Mouse (Mus musculus) kidney, embryonic 14.5 days (tissue): ENCODE results near the gene Ppp1r2. TPM values are rescaled to one million over a fixed set of nuclear protein-coding genes. Genes with fewer than 3 reads are reported as not detected.

Experiments
- ATAC-seq: fragments of 200-750 bp; cut with Nextera tagmentation; 2 replicates; pipeline ENCODE4 v1.8.0; 2017; ENCODE audit warnings: moderate number of reproducible peaks, mild to moderate bottlenecking, moderate TSS enrichment, moderate library complexity; ENCODE audit not compliant: low FRiP score, low TSS enrichment
- H3K27ac ChIP-seq: fragments of 300-500 bp; sonication (generic); 2 replicates; pipeline ENCODE4 v1.5.1; 2014; ENCODE audit warnings: low read depth, mild to moderate bottlenecking, low read length, moderate library complexity, mixed read lengths
- H3K27me3 ChIP-seq: fragments of 300-500 bp; sonication (generic); 2 replicates; pipeline ENCODE4 v1.6.1; 2014; ENCODE audit warnings: mild to moderate bottlenecking, low read length; ENCODE audit not compliant: control insufficient read depth, insufficient read depth
- H3K36me3 ChIP-seq: fragments of 300-500 bp; sonication (generic); 2 replicates; pipeline ENCODE4 v1.6.1; 2014; ENCODE audit warnings: low read length, mixed read lengths; ENCODE audit not compliant: control insufficient read depth, insufficient read depth
- H3K4me1 ChIP-seq: fragments of 300-500 bp; sonication (generic); 2 replicates; pipeline ENCODE4 v1.6.1; 2014; ENCODE audit warnings: low read length, mixed read lengths; ENCODE audit not compliant: control insufficient read depth, insufficient read depth
- H3K4me2 ChIP-seq: fragments of 300-500 bp; sonication (generic); replicated peaks from 2 replicates; pipeline ENCODE4 v1.6.1; 2014; ENCODE audit warnings: low read depth, mild to moderate bottlenecking, low read length
- H3K4me3 ChIP-seq: fragments of 300-500 bp; sonication (generic); 2 replicates; pipeline ENCODE4 v1.5.1; 2014; ENCODE audit warnings: mild to moderate bottlenecking, low read length
- H3K9ac ChIP-seq: fragments of 300-500 bp; sonication (generic); 2 replicates; pipeline ENCODE4 v1.6.1; 2014; ENCODE audit warnings: low read depth, mild to moderate bottlenecking, low read length, moderate library complexity
- H3K9me3 ChIP-seq: fragments of 300-500 bp; sonication (generic); 2 replicates; pipeline ENCODE4 v1.6.1; 2016; ENCODE audit warnings: low read length; ENCODE audit not compliant: control insufficient read depth
- WGBS: fragments of 180-500 bp; shearing (Covaris S2); extraction: QIAGEN DNeasy Blood & Tissue Kit; methylation state at CpG from one replicate; pipeline ENCODE4 v1.1.7; 2014; 5-methylcytosine and 5-hydroxymethylcytosine counted together
- polyA plus RNA-seq: library from polyadenylated mRNA; unstranded; fragments of >200 nt; fragmentation: Nextera tagmentation; extraction: Ambion mirVana; gene quantifications from 2 replicates; pipeline ENCODE4 v1.2.1, GENCODE M21; 2014

Ppp1r2 gene
- polyA plus RNA-seq, 1 experiment from 2014 or later = 98.6 TPM

- no peak for ATAC-seq
- H3K36me3 ChIP-seq = no peaks in the 10 kb centered on the region
- 53% methylated on average over 3 of the region's 3 CpGs for whole genome bisulfite sequencing
- H3K4me2 ChIP-seq = 0 out of 2 replicates have a peak overlapping the region, but pooled peaks have one; percentile 33
- no peak overlapping the region for H3K27ac ChIP-seq
- H3K9ac ChIP-seq = no peak overlapping the region
- no peaks in the 10 kb centered on the region for H3K9me3 ChIP-seq
- H3K4me3 ChIP-seq = no peak overlapping the region
- H3K27me3 ChIP-seq = 0 out of 2 replicates have a peak, but pooled peaks cover 2% of the 10 kb centered on the region
- peaks cover 6% of the 10 kb centered on the region; the same call in 1 of the 2 replicates for H3K4me1 ChIP-seq
Measured at GRCm38 (mm10) chr16:31234356-31234755, 40.7 kb downstream of the Ppp1r2 start.

DNA sequence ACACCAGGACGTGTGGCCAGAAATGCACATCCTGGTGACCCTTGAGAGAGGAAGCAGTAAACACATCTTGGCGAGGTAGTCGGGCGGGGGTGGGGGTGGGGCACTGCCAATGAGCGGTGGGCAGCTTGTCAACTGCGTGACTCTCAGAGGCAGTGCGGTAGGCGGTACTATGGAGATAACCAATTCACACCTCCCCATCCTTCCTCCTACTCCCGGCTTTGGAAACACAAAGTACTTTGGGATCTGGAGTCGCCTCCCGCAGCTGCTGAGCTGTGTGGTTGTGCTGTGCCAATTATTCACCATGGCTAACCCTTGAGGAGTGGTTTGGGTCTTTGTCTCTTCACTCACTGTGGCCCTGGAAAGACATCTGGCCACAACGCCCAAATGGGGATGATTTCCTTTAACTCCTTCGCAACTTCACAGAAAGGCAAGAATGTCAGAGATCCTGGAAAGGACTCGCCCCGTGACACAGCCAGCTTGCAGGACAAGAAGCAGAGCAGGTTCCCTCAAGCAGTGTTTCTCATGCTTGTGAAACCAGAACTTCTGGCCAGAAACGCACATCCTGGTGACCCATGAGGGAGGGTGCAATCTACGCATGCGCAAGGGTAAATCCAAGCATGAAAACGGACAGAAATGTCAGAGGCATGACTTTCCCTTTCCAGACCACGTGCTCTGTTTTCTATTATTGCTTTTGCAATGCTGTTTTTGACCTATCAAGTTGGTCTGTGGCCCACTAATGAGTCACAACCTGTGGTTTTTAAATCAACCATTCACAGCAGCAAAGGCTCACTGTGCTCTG, 41.3 kb downstream of the Ppp1r2 start:
- Histone ChIP-seq H3K9ac (no peak overlapping the region), H3K4me2 (peak overlapping the region; percentile 33)
- 16% methylated on average over 20 of the region's 20 CpGs for WGBS

GRCm38 (mm10) chr16:31233167-31233498, 41.9 kb downstream of the Ppp1r2 start:
- no peaks in the 10 kb centered on the region for H3K9me3 ChIP-seq
- no peak overlapping the region for H3K27ac ChIP-seq
- H3K4me1 ChIP-seq = peaks cover 6% of the 10 kb centered on the region; the same call in 1 of the 2 replicates
- peak overlapping the region; percentile 3; the same call in 1 of the 2 replicates for H3K4me3 ChIP-seq
- H3K4me2 ChIP-seq = peak overlapping the region; percentile 33
- no peak for ATAC-seq
- H3K36me3 ChIP-seq = no peaks in the 10 kb centered on the region
- 7% methylated on average over 4 of the region's 4 CpGs for WGBS
- H3K27me3 ChIP-seq = 0 out of 2 replicates have a peak, but pooled peaks cover 2% of the 10 kb centered on the region
- no peak overlapping the region for H3K9ac ChIP-seq

More for the DNA sequence above, 41.3 kb downstream of the Ppp1r2 start:
- H3K27me3 ChIP-seq = 0 out of 2 replicates have a peak, but pooled peaks cover 2% of the 10 kb centered on the region
- no peaks in the 10 kb centered on the region for H3K9me3 ChIP-seq
- no peak overlapping the region for H3K27ac ChIP-seq
- peak overlapping the region; percentile 3; the same call in 1 of the 2 replicates for H3K4me3 ChIP-seq
- peaks cover 6% of the 10 kb centered on the region; the same call in 1 of the 2 replicates for H3K4me1 ChIP-seq
- H3K36me3 ChIP-seq = no peaks in the 10 kb centered on the region
- no peak for ATAC-seq

DNA sequence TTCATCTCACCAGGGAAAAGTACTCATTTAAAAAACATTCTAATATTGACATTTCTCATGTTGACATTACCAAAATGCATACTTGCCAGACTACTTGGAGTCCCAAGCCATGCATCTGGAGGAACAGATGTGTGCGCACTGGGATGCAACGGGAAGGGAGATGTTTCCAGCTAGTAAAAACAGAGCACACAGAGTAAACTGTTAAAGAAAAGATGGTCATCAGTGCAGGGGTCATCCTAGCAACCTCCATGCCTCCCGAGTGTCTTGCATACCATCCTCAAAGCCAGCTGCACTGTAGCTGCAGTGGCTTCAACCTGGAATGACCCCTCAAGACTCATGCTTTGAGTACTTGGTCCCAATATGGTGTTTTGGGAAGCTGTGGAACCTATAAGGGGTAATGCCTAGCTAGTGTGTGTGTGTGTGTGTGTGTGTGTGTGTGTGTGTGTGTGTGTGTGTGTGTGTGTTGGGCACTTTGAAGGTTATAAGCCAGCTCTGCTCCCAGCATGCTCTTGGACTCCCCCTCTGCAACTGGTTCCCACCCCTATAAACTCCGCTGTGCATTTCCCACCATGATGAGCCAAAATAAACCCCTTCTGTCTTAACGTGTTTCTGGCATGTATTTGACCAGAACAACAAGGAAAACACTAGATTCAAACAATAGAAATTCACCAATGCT, 42.4 kb downstream of the Ppp1r2 start:
- Histone ChIP-seq H3K9ac (no peak overlapping the region), H3K4me1 (peaks cover 6% of the 10 kb centered on the region; the same call in 1 of the 2 replicates), H3K4me2 (no peak overlapping the region), H3K27me3 (0 out of 2 replicates have a peak, but pooled peaks cover 2% of the 10 kb centered on the region), H3K9me3 (no peaks in the 10 kb centered on the region), H3K36me3 (no peaks in the 10 kb centered on the region), H3K4me3 (no peak overlapping the region), H3K27ac (no peak overlapping the region)
- 71% methylated on average over 5 of the region's 5 CpGs for WGBS
- no peak for ATAC-seq

GRCm38 (mm10) chr16:31231591-31231990, 43.5 kb downstream of the Ppp1r2 start:
- Histone ChIP-seq H3K4me2 (no peak overlapping the region), H3K27ac (no peak overlapping the region), H3K27me3 (0 out of 2 replicates have a peak, but pooled peaks cover 2% of the 10 kb centered on the region), H3K36me3 (no peaks in the 10 kb centered on the region), H3K4me3 (no peak overlapping the region), H3K9me3 (no peaks in the 10 kb centered on the region), H3K9ac (no peak overlapping the region), H3K4me1 (peaks cover 6% of the 10 kb centered on the region; the same call in 1 of the 2 replicates)
- WGBS = 58% methylated on average over 5 of the region's 5 CpGs
- no peak for ATAC-seq

- H3K4me3 ChIP-seq = no peak overlapping the region
- ATAC-seq = no peak
- no peak overlapping the region for H3K4me2 ChIP-seq
- 90% methylated on average over 1 of the region's 1 CpGs for WGBS
- no peaks in the 10 kb centered on the region for H3K4me1 ChIP-seq
- H3K27me3 ChIP-seq = no peaks in the 10 kb centered on the region
- H3K9ac ChIP-seq = no peak overlapping the region
- H3K27ac ChIP-seq = no peak overlapping the region
- no peaks in the 10 kb centered on the region for H3K36me3 ChIP-seq
- no peaks in the 10 kb centered on the region for H3K9me3 ChIP-seq
Measured at GRCm38 (mm10) chr16:31227746-31228145, 47.3 kb downstream of the Ppp1r2 start.

DNA sequence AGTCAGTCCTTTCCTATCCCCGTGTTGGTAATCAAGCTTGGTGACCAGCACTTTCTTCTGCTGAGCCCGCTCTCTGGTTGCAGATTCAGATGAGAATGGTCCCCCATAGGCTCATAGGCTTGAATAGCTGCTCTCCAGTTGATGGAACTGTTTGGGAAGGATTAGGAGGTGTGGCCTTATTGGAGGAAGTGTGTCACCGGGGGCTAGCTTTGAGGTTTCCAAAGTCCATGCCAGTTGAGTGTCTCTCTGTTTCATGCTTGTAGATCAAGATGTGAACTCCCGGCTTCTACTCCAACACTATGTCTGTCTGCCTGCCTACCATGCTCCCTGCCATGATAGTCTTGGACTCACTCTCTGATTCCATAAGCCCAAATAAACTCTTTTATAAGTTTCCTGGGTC, 59.8 kb downstream of the Ppp1r2 start:
- Histone ChIP-seq H3K4me3 (no peak overlapping the region), H3K36me3 (no peaks in the 10 kb centered on the region), H3K27me3 (no peaks in the 10 kb centered on the region), H3K4me2 (no peak overlapping the region), H3K9me3 (no peaks in the 10 kb centered on the region), H3K27ac (no peak overlapping the region), H3K9ac (no peak overlapping the region), H3K4me1 (no peaks in the 10 kb centered on the region)
- no peak for ATAC-seq
- WGBS = 99% methylated on average over 4 of the region's 4 CpGs

GRCm38 (mm10) chr16:31213463-31213862, 61.6 kb downstream of the Ppp1r2 start:
- H3K4me1 ChIP-seq = no peaks in the 10 kb centered on the region
- no peaks in the 10 kb centered on the region for H3K36me3 ChIP-seq
- H3K9ac ChIP-seq = no peak overlapping the region
- no peak overlapping the region for H3K27ac ChIP-seq
- no peaks in the 10 kb centered on the region for H3K9me3 ChIP-seq
- 88% methylated on average over 6 of the region's 6 CpGs for WGBS
- no peak for ATAC-seq
- no peak overlapping the region for H3K4me3 ChIP-seq
- H3K4me2 ChIP-seq = no peak overlapping the region
- no peaks in the 10 kb centered on the region for H3K27me3 ChIP-seq

DNA sequence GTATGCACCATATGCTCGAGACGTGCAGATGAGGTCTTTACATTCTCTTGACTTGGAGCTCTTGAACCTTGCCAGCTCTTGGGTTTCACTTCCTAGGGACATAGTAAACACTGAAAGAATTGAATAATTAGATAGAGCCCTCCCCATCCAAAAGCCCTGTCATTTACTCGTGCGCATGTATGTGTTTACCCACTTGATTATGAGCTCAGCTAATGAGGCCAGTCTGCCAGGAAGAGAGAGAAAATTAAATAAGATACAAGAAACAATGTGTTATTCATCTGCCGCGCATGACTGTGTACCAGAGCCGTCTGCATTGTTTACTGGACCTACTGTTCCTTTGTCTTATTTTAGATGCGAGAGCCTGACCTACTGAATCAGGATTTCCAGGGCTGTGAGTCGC, 63.6 kb downstream of the Ppp1r2 start:
- 83% methylated on average over 9 of the region's 9 CpGs for WGBS

More for the DNA sequence above, 63.6 kb downstream of the Ppp1r2 start:
- no peaks in the 10 kb centered on the region for H3K36me3 ChIP-seq
- H3K4me1 ChIP-seq = no peaks in the 10 kb centered on the region
- no peak overlapping the region for H3K9ac ChIP-seq
- H3K27ac ChIP-seq = no peak overlapping the region
- no peaks in the 10 kb centered on the region for H3K27me3 ChIP-seq
- no peak for ATAC-seq
- H3K4me3 ChIP-seq = no peak overlapping the region
- H3K9me3 ChIP-seq = no peaks in the 10 kb centered on the region
- no peak overlapping the region for H3K4me2 ChIP-seq
